Mouse (Mus musculus) liver, embryonic 15.5 days (tissue): ENCODE data around the gene 4930522L14Rik. TPM values are rescaled to one million over a fixed set of nuclear protein-coding genes. Genes with fewer than 3 reads are reported as not detected.
"Not testable (repeated sequence)": the region's sequence is repeated elsewhere in the genome, so short reads cannot be mapped to it uniquely, and the experiment has no call there.

Experiments used
- ATAC-seq: fragments of 200-750 bp; cut with Nextera tagmentation; 2 replicates; pipeline ENCODE4 v1.8.0; 2017; ENCODE audit warnings: moderate number of reproducible peaks, mild to moderate bottlenecking, moderate library complexity; ENCODE audit not compliant: insufficient read depth
- H3K27ac ChIP-seq: fragments of 300-500 bp; sonication (generic); replicated peaks from 2 replicates; pipeline ENCODE4 v1.5.1; 2015; ENCODE audit warnings: mild to moderate bottlenecking, inconsistent platforms
- H3K27me3 ChIP-seq: fragments of 300-500 bp; sonication (generic); 2 replicates; pipeline ENCODE4 v1.6.1; 2015; ENCODE audit warnings: mild to moderate bottlenecking, inconsistent platforms
- H3K36me3 ChIP-seq: fragments of 300-500 bp; sonication (generic); replicated peaks from 2 replicates; pipeline ENCODE4 v1.6.1; 2015; ENCODE audit warnings: moderate library complexity, mild to moderate bottlenecking, inconsistent platforms
- H3K4me1 ChIP-seq: fragments of 300-500 bp; sonication (generic); replicated peaks from 2 replicates; pipeline ENCODE4 v1.6.1; 2015; ENCODE audit warnings: inconsistent platforms
- H3K4me2 ChIP-seq: fragments of 300-500 bp; sonication (generic); 2 replicates; pipeline ENCODE4 v1.6.1; 2015; ENCODE audit warnings: moderate library complexity, mild to moderate bottlenecking, inconsistent platforms
- H3K4me3 ChIP-seq: fragments of 300-500 bp; sonication (generic); replicated peaks from 2 replicates; pipeline ENCODE4 v1.5.1; 2015; ENCODE audit warnings: mild to moderate bottlenecking, inconsistent platforms
- H3K9ac ChIP-seq: fragments of 300-500 bp; sonication (generic); 2 replicates; pipeline ENCODE4 v1.6.1; 2015; ENCODE audit warnings: moderate library complexity, mild to moderate bottlenecking, inconsistent platforms
- H3K9me3 ChIP-seq: fragments of 300-500 bp; sonication (generic); replicated peaks from 2 replicates; pipeline ENCODE4 v1.6.1; 2016; ENCODE audit warnings: inconsistent platforms
- WGBS: fragments of 180-500 bp; shearing (Covaris S2); methylation state at CpG from one replicate; pipeline ENCODE4 v1.1.7; 2015; ENCODE audit warnings: mixed read lengths; ENCODE audit not compliant: insufficient replicate concordance; 5-methylcytosine and 5-hydroxymethylcytosine counted together
- polyA plus RNA-seq: library from polyadenylated mRNA; unstranded; fragments of >200 nt; fragmentation: Nextera tagmentation; extraction: Ambion mirVana; gene quantifications from 2 replicates; pipeline ENCODE4 v1.2.1, GENCODE M21; 2015

4930522L14Rik gene
- polyA plus RNA-seq: 3.4 and 4.2 TPM in 2 replicates

DNA sequence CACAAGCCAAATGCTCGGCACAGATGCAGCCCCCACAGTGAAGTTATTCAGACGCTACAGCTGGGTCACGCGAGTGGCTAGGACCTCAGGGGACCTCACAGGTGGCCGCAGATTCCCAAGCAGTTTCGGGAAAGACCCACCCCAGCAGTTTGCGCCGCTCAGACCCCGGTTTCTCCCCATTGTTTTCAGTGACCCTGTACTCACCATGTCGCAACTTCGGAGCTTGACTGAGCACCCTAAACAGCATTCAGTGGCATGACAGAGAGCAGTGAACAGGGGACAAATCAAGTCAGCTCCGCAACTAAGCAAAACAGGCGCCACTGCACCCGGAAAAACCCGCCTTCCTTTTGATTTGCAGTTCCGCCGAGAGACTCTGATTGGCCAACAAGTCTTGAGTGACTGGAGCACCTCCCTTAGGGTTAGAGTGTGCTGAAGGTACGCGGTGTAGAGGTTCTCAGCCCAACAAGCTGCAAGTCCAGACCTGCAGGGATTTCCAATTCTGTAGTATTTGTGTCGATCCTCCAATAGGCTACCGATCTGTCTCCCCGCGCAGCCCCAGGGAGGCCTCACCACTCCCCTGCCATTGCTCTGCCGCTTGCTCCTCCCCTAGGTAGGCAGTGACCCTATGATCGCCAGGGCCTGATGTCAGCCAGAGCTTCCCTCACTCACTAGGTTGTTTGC, at the start of gene 4930522L14Rik:
4930522L14Rik (minus strand) TSS at position 496 of the 681 bp plus-strand sequence.
- not testable (repeated sequence) for H3K36me3 ChIP-seq, H3K27me3 ChIP-seq, H3K9me3 ChIP-seq, H3K4me1 ChIP-seq
- WGBS: under 1% methylated on average over 25 of the region's 25 CpGs
- Histone ChIP-seq H3K4me3 (peak within 1 kb of the TSS; percentile 66), H3K27ac (peak within 1 kb of the TSS; percentile 31; the same call in 1 of the 2 replicates), H3K4me2 (peak within 1 kb of the TSS; percentile 66), H3K9ac (peak within 1 kb of the TSS; percentile 31; the same call in 1 of the 2 replicates)
- peak; percentile 92 for ATAC-seq

DNA sequence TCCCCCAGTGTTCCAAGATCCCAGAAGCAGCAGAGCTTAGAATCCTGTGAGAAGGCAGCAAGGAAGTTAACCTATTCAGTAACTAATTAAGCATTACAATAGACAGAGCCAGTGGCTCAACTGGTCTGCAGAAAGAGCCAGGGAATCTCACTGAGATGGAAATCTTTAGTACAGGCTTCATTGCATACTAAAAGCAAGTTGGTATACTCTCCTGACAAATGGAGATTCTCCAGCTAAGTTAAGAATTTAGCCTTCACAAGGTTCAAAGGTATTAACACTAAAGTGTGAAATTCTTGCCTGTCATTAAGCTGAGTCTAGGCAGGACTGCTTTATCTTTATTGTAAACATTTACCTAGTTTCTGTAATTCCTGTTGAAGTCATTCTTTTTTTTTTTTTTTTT, 49.8 kb upstream of the 4930522L14Rik start:
- H3K9me3 ChIP-seq, H3K36me3 ChIP-seq, H3K4me1 ChIP-seq, H3K4me3 ChIP-seq, H3K27me3 ChIP-seq, H3K27ac ChIP-seq, H3K4me2 ChIP-seq, H3K9ac ChIP-seq, ATAC-seq: not testable (repeated sequence)

DNA sequence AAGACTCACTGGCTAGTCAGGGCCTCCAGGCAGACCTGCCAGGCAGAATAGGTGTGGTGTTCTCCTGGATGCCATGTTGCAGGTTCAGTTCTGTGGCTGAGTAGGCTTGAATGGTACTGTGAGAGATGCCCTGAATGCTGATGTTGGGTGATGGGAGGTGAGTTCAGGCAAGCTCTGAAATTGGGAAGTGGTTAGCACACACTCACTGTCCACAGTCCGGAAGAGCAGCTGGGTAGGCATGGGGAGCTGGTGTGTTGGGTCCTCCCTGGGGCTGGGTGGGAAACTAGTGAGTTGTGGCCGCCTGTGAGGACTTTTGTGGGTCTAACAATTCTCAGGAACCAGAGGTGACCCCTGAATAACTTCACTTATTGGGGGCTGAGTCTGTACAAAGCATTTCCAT, 48.3 kb upstream of the 4930522L14Rik start:
- not testable (repeated sequence) for H3K4me2 ChIP-seq, H3K36me3 ChIP-seq, H3K27ac ChIP-seq, ATAC-seq, H3K9ac ChIP-seq, H3K4me3 ChIP-seq, H3K27me3 ChIP-seq, H3K9me3 ChIP-seq, H3K4me1 ChIP-seq
- 35% methylated on average over 2 of the region's 2 CpGs for WGBS

DNA sequence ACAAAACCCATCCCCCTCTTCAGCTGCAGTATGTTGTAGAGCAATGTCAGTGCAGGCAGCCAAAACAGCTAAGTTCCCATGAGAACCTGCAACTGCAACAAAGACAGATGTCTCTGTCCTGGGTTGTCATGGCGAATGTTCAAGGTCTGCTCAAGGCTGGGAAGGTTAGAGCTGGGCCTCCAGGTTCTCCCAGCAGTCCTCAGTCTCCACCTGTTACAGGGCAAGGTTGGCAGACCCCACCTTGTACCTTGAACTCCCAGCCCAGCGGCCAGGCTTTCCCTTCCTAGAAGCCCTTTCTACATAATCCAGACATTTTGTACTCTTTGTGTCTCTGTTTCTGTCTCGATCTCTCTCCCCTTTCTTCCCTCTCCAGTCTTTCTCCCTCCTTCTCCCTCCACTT, 45.3 kb upstream of the 4930522L14Rik start:
- ATAC-seq: not testable (repeated sequence)

DNA sequence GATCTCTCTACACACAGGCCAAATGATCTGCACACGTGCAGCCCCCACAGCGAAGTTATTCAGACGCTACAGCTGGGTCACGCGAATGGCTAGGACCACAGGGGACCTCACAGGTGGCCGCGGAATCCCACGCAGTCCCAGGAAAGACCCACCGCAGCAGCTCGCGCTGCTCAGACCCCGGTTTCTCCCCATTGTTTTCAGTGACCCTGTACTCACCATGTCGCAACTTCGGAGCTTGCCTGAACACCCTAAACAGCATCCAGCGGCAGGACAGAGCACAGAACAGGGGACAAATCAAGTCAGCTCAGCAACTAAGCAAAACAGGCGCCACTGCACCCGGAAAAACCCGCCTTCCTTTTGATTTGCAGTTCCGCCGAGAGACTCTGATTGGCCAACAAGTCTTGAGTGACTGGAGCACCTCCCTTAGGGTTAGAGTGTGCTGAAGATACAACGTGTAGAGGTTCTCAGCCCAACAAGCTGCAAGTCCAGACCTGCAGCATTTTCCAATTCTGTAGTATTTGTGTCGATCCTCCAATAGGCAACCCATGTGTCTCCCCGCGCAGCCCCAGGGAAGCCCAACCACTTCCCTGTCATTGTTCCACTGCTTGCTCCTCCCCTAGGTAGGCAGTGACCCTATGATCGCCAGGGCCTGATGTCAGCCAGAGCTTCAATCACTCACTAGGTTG, 44.4 kb upstream of the 4930522L14Rik start:
- Histone ChIP-seq H3K4me2 (peak overlapping the region; percentile 76), H3K27ac (peak overlapping the region; percentile 33; the same call in 1 of the 2 replicates), H3K4me3 (peak overlapping the region; percentile 68), H3K9ac (peak overlapping the region; percentile 59)
- under 1% methylated on average over 25 of the region's 25 CpGs for WGBS
- peak; percentile 92 for ATAC-seq
- H3K36me3 ChIP-seq, H3K27me3 ChIP-seq, H3K4me1 ChIP-seq, H3K9me3 ChIP-seq: not testable (repeated sequence)

More for the DNA sequence above, 45.3 kb upstream of the 4930522L14Rik start:
- H3K27ac ChIP-seq, H3K4me2 ChIP-seq, H3K9ac ChIP-seq, H3K27me3 ChIP-seq, H3K4me1 ChIP-seq, H3K9me3 ChIP-seq, H3K36me3 ChIP-seq, H3K4me3 ChIP-seq: not testable (repeated sequence)
- WGBS: 75% methylated on average over 3 of the region's 3 CpGs

DNA sequence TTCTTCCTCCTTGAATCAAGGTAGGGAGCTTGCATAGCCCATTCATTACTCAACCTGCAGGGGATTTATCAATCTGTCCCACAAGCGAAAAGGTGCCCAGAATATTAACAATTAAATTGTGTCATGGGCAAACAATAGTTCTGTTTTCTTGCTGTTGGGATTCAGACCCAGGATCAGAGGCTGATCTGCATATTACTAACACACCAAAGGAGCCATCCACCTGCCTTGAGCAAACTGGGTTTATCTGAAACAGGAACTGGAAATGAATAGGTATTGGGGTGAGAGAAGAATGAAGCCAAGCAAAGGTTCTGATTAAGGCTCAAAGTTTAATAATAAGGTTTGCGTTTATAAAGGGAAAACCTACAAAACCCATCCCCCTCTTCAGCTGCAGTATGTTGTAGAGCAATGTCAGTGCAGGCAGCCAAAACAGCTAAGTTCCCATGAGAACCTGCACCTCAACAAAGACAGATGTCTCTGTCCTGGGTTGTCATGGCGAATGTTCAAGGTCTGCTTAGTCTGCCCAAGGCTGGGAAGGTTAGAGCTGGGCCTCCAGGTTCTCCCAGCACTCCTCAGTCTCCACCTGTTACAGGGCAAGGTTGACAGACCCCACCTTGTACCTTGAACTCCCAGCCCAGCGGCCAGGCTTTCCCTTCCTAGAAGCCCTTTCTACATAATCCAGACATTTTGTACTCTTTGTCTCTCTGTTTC, 541 bp upstream of the 4930522L14Rik start:
- not testable (repeated sequence) for H3K27me3 ChIP-seq, H3K36me3 ChIP-seq, H3K9ac ChIP-seq, H3K9me3 ChIP-seq, H3K27ac ChIP-seq, H3K4me1 ChIP-seq
- Histone ChIP-seq H3K4me2 (peak overlapping the region; percentile 66), H3K4me3 (peak overlapping the region; percentile 66)
- 48% methylated on average over 4 of the region's 4 CpGs for WGBS
- peak; percentile 5; the same call in 1 of the 2 replicates for ATAC-seq

DNA sequence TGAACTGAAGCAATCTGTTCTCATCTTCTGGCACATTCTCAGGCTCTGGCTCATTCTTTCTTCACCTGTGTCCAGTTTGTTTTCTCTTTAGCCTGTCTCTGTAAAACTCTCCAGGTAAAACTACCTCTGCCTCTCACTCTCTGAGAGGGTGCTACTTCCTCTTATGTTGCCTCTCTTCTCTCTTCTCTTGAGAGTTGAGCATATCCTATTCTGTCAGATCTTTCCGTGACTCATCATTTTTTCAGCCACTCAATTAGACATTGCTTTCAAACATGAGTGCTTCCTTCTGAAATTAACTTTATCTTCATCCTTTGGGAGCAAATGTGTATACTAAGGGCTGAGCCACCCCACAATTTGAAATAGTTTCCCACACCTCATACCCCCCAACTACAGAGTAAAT, 6.6 kb downstream of the 4930522L14Rik start:
- 66% methylated on average over 1 of the region's 1 CpGs for WGBS
- H3K4me1 ChIP-seq, H3K4me3 ChIP-seq, H3K36me3 ChIP-seq, H3K9ac ChIP-seq, H3K4me2 ChIP-seq, H3K27ac ChIP-seq, ATAC-seq, H3K9me3 ChIP-seq, H3K27me3 ChIP-seq: not testable (repeated sequence)

DNA sequence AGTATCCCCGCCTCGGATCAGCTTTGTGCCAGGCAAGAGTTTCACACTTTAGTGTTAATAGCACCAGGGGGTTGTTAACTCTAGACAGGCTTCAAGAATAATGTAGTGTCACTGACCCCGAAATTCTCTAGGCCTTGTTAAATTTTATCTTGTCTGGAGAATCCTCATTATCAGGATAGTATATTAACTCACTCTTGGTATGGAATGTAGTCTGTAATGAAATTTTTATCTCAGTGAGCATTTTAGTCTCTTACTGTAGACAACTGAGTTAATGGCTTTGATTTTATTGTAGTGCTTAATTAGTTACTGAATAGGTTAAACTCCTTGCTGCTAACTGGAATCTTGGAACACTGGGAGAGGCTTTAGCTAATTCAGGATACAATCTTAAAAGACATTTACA, 34.3 kb downstream of the 4930522L14Rik start:
- H3K4me1 ChIP-seq, H3K9ac ChIP-seq, ATAC-seq, H3K27me3 ChIP-seq, H3K36me3 ChIP-seq, H3K27ac ChIP-seq, H3K4me2 ChIP-seq, H3K4me3 ChIP-seq, H3K9me3 ChIP-seq: not testable (repeated sequence)
- WGBS: 44% methylated on average over 3 of the region's 3 CpGs

DNA sequence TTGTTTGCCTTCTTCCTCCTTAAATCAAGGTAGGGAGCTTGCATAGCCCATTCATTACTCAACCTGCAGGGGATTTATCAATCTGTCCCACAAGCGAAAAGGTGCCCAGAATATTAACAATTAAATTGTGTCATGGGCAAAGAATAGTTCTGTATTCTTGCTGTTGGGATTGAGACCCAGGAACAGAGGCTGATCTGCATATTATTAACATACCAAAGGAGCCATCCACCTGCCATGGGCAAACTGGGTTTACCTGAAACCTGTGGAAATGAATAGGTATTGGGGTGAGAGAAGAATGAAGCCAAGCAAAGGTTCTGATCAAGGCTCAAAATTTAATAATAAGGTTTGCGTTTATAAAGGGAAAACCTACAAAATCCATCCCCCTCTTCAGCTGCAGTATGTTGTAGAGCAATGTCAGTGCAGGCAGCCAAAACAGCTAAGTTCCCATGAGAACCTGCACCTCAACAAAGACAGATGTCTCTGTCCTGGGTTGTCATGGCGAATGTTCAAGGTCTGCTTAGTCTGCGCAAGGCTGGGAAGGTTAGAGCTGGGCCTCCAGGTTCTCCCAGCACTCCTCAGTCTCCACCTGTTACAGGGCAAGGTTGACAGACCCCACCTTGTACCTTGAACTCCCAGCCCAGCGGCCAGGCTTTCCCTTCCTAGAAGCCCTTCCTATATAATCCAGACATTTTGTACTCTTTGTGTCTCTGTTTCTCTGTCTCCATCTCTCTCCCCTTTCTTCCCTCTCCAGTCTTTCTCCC, 60.3 kb downstream of the 4930522L14Rik start:
- peak overlapping the region; percentile 66 for H3K4me3 ChIP-seq
- not testable (repeated sequence) for H3K9ac ChIP-seq, H3K4me1 ChIP-seq, ATAC-seq, H3K36me3 ChIP-seq, H3K27ac ChIP-seq, H3K9me3 ChIP-seq, H3K27me3 ChIP-seq
- H3K4me2 ChIP-seq: peak overlapping the region; percentile 76
- 65% methylated on average over 5 of the region's 5 CpGs for WGBS

DNA sequence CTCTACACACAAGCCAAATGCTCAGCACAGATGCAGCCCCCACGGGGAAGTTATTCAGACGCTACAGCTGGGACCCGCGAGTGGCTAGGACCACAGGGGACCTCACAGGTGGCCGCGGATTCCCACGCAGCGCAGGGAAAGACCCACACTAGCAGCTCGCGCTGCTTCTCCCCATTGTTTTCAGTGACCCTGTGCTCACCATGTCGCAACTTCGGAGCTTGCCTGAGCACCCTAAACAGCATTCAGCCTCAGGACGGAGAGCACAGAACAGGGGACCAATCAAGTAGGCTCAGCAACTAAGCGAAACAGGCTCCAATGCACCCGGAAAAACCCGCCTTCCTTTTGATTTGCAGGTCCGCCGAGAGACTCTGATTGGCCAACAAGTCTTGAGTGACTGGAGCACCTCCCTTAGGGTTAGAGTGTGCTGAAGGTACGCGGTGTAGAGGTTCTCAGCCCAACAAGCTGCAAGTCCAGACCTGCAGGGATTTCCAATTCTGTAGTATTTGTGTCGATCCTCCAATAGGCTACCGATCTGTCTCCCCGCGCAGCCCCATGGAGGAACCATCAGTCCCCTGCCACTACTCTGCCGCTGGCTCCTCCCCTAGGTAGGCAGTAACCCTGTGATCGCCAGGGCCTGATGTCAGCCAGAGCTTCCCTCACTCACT, 61.0 kb downstream of the 4930522L14Rik start, which contains the start of gene 5430403G16Rik:
5430403G16Rik (minus strand) TSS at position 505 of the 665 bp plus-strand sequence.
- Histone ChIP-seq H3K27ac (peak within 1 kb of the TSS; percentile 73), H3K4me3 (peak within 1 kb of the TSS; percentile 66), H3K4me2 (peak within 1 kb of the TSS; percentile 76), H3K9ac (peak within 1 kb of the TSS; percentile 57)
- H3K9me3 ChIP-seq, H3K27me3 ChIP-seq, H3K36me3 ChIP-seq, H3K4me1 ChIP-seq: not testable (repeated sequence)
- peak; percentile 96 for ATAC-seq
- under 1% methylated on average over 26 of the region's 26 CpGs for WGBS
